Mouse (Mus musculus): ENCODE data around the gene Tlk2. TPM values are rescaled to one million over a fixed set of nuclear protein-coding genes. Genes with fewer than 3 reads are reported as not detected.
"Not testable (repeated sequence)": the region's sequence is repeated elsewhere in the genome, so short reads cannot be mapped to it uniquely, and the experiment has no call there.

The Tlk2 gene
- polyA plus RNA-seq (2014; fragmentation: Nextera tagmentation; extraction: Ambion mirVana) = 29.2 and 30.5 TPM in 2 replicates

DNA sequence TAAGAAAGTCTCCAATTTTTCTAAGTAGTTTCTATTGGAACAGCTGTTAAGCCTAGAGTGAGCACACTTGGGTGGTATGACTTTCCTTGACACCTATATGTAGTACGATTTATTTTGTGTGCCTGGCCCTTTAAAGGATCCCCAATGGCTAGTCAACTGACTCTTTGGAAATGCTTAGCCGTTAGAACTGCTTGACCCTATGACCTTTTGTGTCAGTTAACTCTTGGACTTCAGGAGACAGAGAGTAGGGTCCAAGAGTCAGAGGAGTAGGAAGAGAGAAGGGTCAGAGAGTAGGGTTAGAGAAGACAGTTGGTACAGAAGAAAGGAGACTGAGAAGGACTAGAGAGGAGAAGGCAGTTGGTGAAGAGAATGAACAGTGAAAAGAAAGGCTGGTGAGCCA is at the start of gene Tlk2:
Tlk2 (plus strand) TSS at position 292 of the 400 bp plus-strand sequence.
- no peak within 1 kb of the TSS for H3K27ac ChIP-seq (ENCODE audit: low read depth, low read length)
- no peaks in the 10 kb centered on the region for H3K27me3 ChIP-seq (ENCODE audit: control insufficient read depth, insufficient read depth, low read length)
- ATAC-seq (ENCODE audit: low FRiP score) (no peak), DNase-seq (ENCODE audit: low spot score) (no peak)
- no peak within 1 kb of the TSS for H3K9ac ChIP-seq (ENCODE audit: low read depth, low read length)
- H3K4me2 ChIP-seq (replicated peaks; ENCODE audit: low read depth, low read length) = no peak within 1 kb of the TSS
- H3K4me1 ChIP-seq (replicated peaks; ENCODE audit: control insufficient read depth, insufficient read depth, low read length) = no peaks in the 10 kb centered on the region
- no peaks in the 10 kb centered on the region for H3K9me3 ChIP-seq (ENCODE audit: control insufficient read depth, low read length)
- 36% methylated on average over 2 of the region's 2 CpGs for WGBS
- no peaks in the 10 kb centered on the region for H3K36me3 ChIP-seq (ENCODE audit: control insufficient read depth, insufficient read depth, low read length)
- H3K4me3 ChIP-seq (ENCODE audit: low read depth, low read length) = peak within 1 kb of the TSS; percentile 93

DNA sequence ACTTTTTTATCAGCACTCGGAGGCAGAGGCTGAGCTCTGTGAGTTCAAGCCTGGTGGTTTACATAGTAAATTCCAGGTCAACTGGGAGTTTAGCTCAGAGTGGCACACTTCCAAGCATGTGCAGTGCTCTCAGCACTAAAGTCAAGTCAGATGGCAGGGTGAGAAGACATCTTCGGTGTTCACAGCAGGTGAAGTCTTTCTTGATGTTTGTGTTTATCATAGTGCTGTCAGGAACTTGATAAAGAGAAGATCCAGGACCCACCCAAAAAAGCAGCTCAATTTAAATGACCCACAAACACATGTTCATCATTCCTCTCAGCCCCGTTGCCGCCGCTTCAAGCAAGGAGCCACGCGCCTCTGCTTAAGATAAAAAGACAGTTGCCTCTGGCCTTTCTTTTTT is 42.9 kb upstream of the Tlk2 start:
- 95% methylated on average over 7 of the region's 7 CpGs for WGBS
- H3K36me3 ChIP-seq (ENCODE audit: control insufficient read depth, insufficient read depth, low read length) = 0 out of 2 replicates have a peak, but pooled peaks cover 6% of the 10 kb centered on the region

DNA sequence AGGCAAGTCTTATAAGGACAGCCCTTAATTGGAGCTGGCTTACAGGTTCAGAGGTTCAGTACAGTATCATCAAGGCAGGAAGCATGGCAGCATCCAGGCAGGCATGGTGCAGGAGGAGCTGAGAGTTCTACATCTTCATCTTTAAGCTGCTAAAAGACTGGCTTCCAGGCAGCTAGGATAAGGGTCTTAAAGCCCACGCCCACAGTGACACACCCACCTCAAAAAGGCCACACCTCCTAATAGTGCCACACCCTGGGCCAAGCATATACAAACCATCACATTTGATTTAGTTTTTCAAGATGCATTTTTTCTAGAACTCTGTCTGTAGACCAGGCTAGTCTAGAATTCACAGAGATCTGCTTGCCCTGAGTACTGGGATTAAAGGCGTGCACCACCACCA is 41.4 kb upstream of the Tlk2 start:
- H3K27me3 ChIP-seq (ENCODE audit: control insufficient read depth, insufficient read depth, low read length); H3K9me3 ChIP-seq (ENCODE audit: control insufficient read depth, low read length); H3K4me3 ChIP-seq (ENCODE audit: low read depth, low read length); H3K27ac ChIP-seq (ENCODE audit: low read depth, low read length); DNase-seq (ENCODE audit: low spot score); H3K4me1 ChIP-seq (replicated peaks; ENCODE audit: control insufficient read depth, insufficient read depth, low read length); H3K9ac ChIP-seq (ENCODE audit: low read depth, low read length); ATAC-seq (ENCODE audit: low FRiP score); H3K36me3 ChIP-seq (ENCODE audit: control insufficient read depth, insufficient read depth, low read length); H3K4me2 ChIP-seq (replicated peaks; ENCODE audit: low read depth, low read length): not testable (repeated sequence)
- 95% methylated on average over 2 of the region's 2 CpGs for WGBS

More for the DNA sequence above, 42.9 kb upstream of the Tlk2 start:
- Histone ChIP-seq H3K27me3 (ENCODE audit: control insufficient read depth, insufficient read depth, low read length) (no peaks in the 10 kb centered on the region), H3K4me2 (replicated peaks; ENCODE audit: low read depth, low read length) (no peak overlapping the region), H3K9ac (ENCODE audit: low read depth, low read length) (no peak overlapping the region), H3K4me3 (ENCODE audit: low read depth, low read length) (no peak overlapping the region), H3K9me3 (ENCODE audit: control insufficient read depth, low read length) (no peaks in the 10 kb centered on the region), H3K27ac (ENCODE audit: low read depth, low read length) (no peak overlapping the region), H3K4me1 (replicated peaks; ENCODE audit: control insufficient read depth, insufficient read depth, low read length) (no peaks in the 10 kb centered on the region)
- DNase-seq (ENCODE audit: low spot score) (no peak), ATAC-seq (ENCODE audit: low FRiP score) (no peak)

GRCm38 (mm10) chr11:105140512-105140911 is 38.1 kb upstream of the Tlk2 start:
- not testable (repeated sequence) for H3K4me3 ChIP-seq (ENCODE audit: low read depth, low read length)
- 94% methylated on average over 7 of the region's 8 CpGs for WGBS

GRCm38 (mm10) chr11:105141115-105141514 is 37.5 kb upstream of the Tlk2 start:
- no peaks in the 10 kb centered on the region for H3K9me3 ChIP-seq (ENCODE audit: control insufficient read depth, low read length)
- no peaks in the 10 kb centered on the region for H3K27me3 ChIP-seq (ENCODE audit: control insufficient read depth, insufficient read depth, low read length)
- no peak for DNase-seq (ENCODE audit: low spot score)
- 95% methylated on average over 5 of the region's 5 CpGs for WGBS
- no peak overlapping the region for H3K9ac ChIP-seq (ENCODE audit: low read depth, low read length)
- no peak overlapping the region for H3K27ac ChIP-seq (ENCODE audit: low read depth, low read length)
- peaks cover 3% of the 10 kb centered on the region; the same call in 1 of the 2 replicates for H3K36me3 ChIP-seq (ENCODE audit: control insufficient read depth, insufficient read depth, low read length)
- H3K4me3 ChIP-seq (ENCODE audit: low read depth, low read length) = no peak overlapping the region
- ATAC-seq (ENCODE audit: low FRiP score) = no peak
- no peak overlapping the region for H3K4me2 ChIP-seq (replicated peaks; ENCODE audit: low read depth, low read length)
- H3K4me1 ChIP-seq (replicated peaks; ENCODE audit: control insufficient read depth, insufficient read depth, low read length) = no peaks in the 10 kb centered on the region

More at GRCm38 (mm10) chr11:105140512-105140911, 38.1 kb upstream of the Tlk2 start:
- DNase-seq (ENCODE audit: low spot score); H3K4me1 ChIP-seq (replicated peaks; ENCODE audit: control insufficient read depth, insufficient read depth, low read length); H3K9ac ChIP-seq (ENCODE audit: low read depth, low read length); H3K4me2 ChIP-seq (replicated peaks; ENCODE audit: low read depth, low read length); H3K9me3 ChIP-seq (ENCODE audit: control insufficient read depth, low read length); H3K27me3 ChIP-seq (ENCODE audit: control insufficient read depth, insufficient read depth, low read length); H3K36me3 ChIP-seq (ENCODE audit: control insufficient read depth, insufficient read depth, low read length); ATAC-seq (ENCODE audit: low FRiP score); H3K27ac ChIP-seq (ENCODE audit: low read depth, low read length): not testable (repeated sequence)

- H3K4me2 ChIP-seq (replicated peaks; ENCODE audit: low read depth, low read length) = no peak overlapping the region
- H3K9me3 ChIP-seq (ENCODE audit: control insufficient read depth, low read length) = no peaks in the 10 kb centered on the region
- ATAC-seq (ENCODE audit: low FRiP score) (no peak), DNase-seq (ENCODE audit: low spot score) (no peak)
- no peaks in the 10 kb centered on the region for H3K27me3 ChIP-seq (ENCODE audit: control insufficient read depth, insufficient read depth, low read length)
- no peak overlapping the region for H3K27ac ChIP-seq (ENCODE audit: low read depth, low read length)
- H3K4me1 ChIP-seq (replicated peaks; ENCODE audit: control insufficient read depth, insufficient read depth, low read length) = no peaks in the 10 kb centered on the region
- H3K9ac ChIP-seq (ENCODE audit: low read depth, low read length) = no peak overlapping the region
- H3K4me3 ChIP-seq (ENCODE audit: low read depth, low read length) = no peak overlapping the region
- peaks cover under 1% of the 10 kb centered on the region; the same call in 1 of the 2 replicates for H3K36me3 ChIP-seq (ENCODE audit: control insufficient read depth, insufficient read depth, low read length)
These were observed 35.0 kb upstream of the Tlk2 start for GRCm38 (mm10) chr11:105143564-105143963.

GRCm38 (mm10) chr11:105144084-105144483 is 34.5 kb upstream of the Tlk2 start:
- no peaks in the 10 kb centered on the region for H3K9me3 ChIP-seq (ENCODE audit: control insufficient read depth, low read length)

DNA sequence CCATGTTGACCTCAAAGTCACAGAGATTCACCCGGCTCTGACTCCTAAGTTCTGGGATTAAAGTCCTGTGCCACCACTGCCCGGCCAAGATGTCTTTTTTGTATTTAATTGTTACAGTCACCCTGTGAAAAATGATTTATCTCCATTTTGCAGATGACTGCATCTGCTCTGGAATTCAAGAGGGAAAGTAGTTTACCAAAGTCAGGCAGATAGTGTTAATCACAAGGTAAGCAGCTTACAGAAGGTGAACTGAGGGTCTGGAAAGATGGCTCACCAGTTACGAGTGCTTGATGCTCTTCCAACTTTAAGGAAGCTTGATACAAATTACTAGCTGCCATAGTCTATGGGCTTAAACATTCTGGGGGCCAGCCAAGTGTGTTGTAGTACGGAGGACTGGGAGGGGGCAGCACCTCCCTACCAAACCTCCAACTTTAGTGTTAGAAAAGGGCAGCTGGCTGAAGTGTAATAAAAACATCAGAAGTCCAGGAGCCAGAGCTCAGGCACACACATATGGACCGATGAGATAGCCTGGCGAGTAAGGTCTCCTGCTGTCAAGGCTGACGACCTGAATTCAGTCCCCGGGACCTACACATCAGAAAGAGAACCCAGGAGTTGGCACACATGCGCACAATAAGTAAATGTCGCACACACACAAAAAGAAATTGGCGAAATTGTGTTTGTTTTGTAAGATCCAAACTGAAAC is 33.9 kb upstream of the Tlk2 start:
- H3K4me3 ChIP-seq (ENCODE audit: low read depth, low read length) = no peak overlapping the region
- ATAC-seq (ENCODE audit: low FRiP score) (no peak), DNase-seq (ENCODE audit: low spot score) (no peak)
- no peak overlapping the region for H3K4me2 ChIP-seq (replicated peaks; ENCODE audit: low read depth, low read length)
- no peak overlapping the region for H3K9ac ChIP-seq (ENCODE audit: low read depth, low read length)
- no peaks in the 10 kb centered on the region for H3K4me1 ChIP-seq (replicated peaks; ENCODE audit: control insufficient read depth, insufficient read depth, low read length)
- no peaks in the 10 kb centered on the region for H3K9me3 ChIP-seq (ENCODE audit: control insufficient read depth, low read length)
- 83% methylated on average over 11 of the region's 11 CpGs for WGBS
- H3K36me3 ChIP-seq (ENCODE audit: control insufficient read depth, insufficient read depth, low read length) = no peaks in the 10 kb centered on the region; the same call in 1 of the 2 replicates
- no peak overlapping the region for H3K27ac ChIP-seq (ENCODE audit: low read depth, low read length)
- no peaks in the 10 kb centered on the region for H3K27me3 ChIP-seq (ENCODE audit: control insufficient read depth, insufficient read depth, low read length)

More at GRCm38 (mm10) chr11:105144084-105144483, 34.5 kb upstream of the Tlk2 start:
- Histone ChIP-seq H3K36me3 (ENCODE audit: control insufficient read depth, insufficient read depth, low read length) (no peaks in the 10 kb centered on the region; the same call in 1 of the 2 replicates), H3K27me3 (ENCODE audit: control insufficient read depth, insufficient read depth, low read length) (no peaks in the 10 kb centered on the region), H3K4me3 (ENCODE audit: low read depth, low read length) (no peak overlapping the region), H3K4me1 (replicated peaks; ENCODE audit: control insufficient read depth, insufficient read depth, low read length) (no peaks in the 10 kb centered on the region), H3K9ac (ENCODE audit: low read depth, low read length) (no peak overlapping the region), H3K4me2 (replicated peaks; ENCODE audit: low read depth, low read length) (no peak overlapping the region), H3K27ac (ENCODE audit: low read depth, low read length) (no peak overlapping the region)
- 86% methylated on average over 3 of the region's 3 CpGs for WGBS
- DNase-seq (ENCODE audit: low spot score) = no peak
- no peak for ATAC-seq (ENCODE audit: low FRiP score)

GRCm38 (mm10) chr11:105145211-105145610 is 33.4 kb upstream of the Tlk2 start:
- Histone ChIP-seq H3K27ac (ENCODE audit: low read depth, low read length) (no peak overlapping the region), H3K4me2 (replicated peaks; ENCODE audit: low read depth, low read length) (no peak overlapping the region), H3K27me3 (ENCODE audit: control insufficient read depth, insufficient read depth, low read length) (no peaks in the 10 kb centered on the region), H3K9ac (ENCODE audit: low read depth, low read length) (no peak overlapping the region), H3K36me3 (ENCODE audit: control insufficient read depth, insufficient read depth, low read length) (no peaks in the 10 kb centered on the region; the same call in 1 of the 2 replicates), H3K9me3 (ENCODE audit: control insufficient read depth, low read length) (no peaks in the 10 kb centered on the region), H3K4me1 (replicated peaks; ENCODE audit: control insufficient read depth, insufficient read depth, low read length) (no peaks in the 10 kb centered on the region), H3K4me3 (ENCODE audit: low read depth, low read length) (no peak overlapping the region)
- ATAC-seq (ENCODE audit: low FRiP score) (no peak), DNase-seq (ENCODE audit: low spot score) (no peak)
- 93% methylated on average over 10 of the region's 10 CpGs for WGBS
